Mouse (Mus musculus) midbrain, embryonic 11.5 days (tissue): ENCODE measurements around the gene Hmcn1. TPM values are rescaled to one million over a fixed set of nuclear protein-coding genes. Genes with fewer than 3 reads are reported as not detected.

Experiments used
- ATAC-seq: fragments of 200-750 bp; cut with Nextera tagmentation; 2 replicates; pipeline ENCODE4 v1.8.0; 2017; ENCODE audit warnings: moderate TSS enrichment, moderate library complexity; ENCODE audit not compliant: low FRiP score
- DNase-seq: peaks from one replicate; pipeline ENCODE4 v3.0.0; 2015; ENCODE audit warnings: low spot score; ENCODE audit errors: missing footprints
- H3K27ac ChIP-seq: fragments of 300-500 bp; sonication (generic); 2 replicates; pipeline ENCODE4 v1.5.1; 2014; ENCODE audit warnings: low read depth, low read length
- H3K27me3 ChIP-seq: fragments of 300-500 bp; sonication (generic); 2 replicates; pipeline ENCODE4 v1.6.1; 2014; ENCODE audit warnings: mild to moderate bottlenecking, low read length, moderate library complexity, mixed read lengths; ENCODE audit not compliant: control insufficient read depth, insufficient read depth
- H3K36me3 ChIP-seq: fragments of 300-500 bp; sonication (generic); 2 replicates; pipeline ENCODE4 v1.6.1; 2014; ENCODE audit warnings: mild to moderate bottlenecking, low read length, moderate library complexity, mixed read lengths; ENCODE audit not compliant: control insufficient read depth, insufficient read depth
- H3K4me1 ChIP-seq: fragments of 300-500 bp; sonication (generic); 2 replicates; pipeline ENCODE4 v1.6.1; 2014; ENCODE audit warnings: low read length; ENCODE audit not compliant: control insufficient read depth, insufficient read depth
- H3K4me2 ChIP-seq: fragments of 300-500 bp; sonication (generic); 2 replicates; pipeline ENCODE4 v1.6.1; 2014; ENCODE audit warnings: mild to moderate bottlenecking, moderate library complexity
- H3K4me3 ChIP-seq: fragments of 300-500 bp; sonication (generic); 2 replicates; pipeline ENCODE4 v1.5.1; 2014; ENCODE audit warnings: low read depth, low read length
- H3K9ac ChIP-seq: fragments of 300-500 bp; sonication (generic); 2 replicates; pipeline ENCODE4 v1.6.1; 2014; ENCODE audit warnings: low read length
- H3K9me3 ChIP-seq: fragments of 300-500 bp; sonication (generic); 2 replicates; pipeline ENCODE4 v1.6.1; 2016; ENCODE audit warnings: low read length; ENCODE audit not compliant: control insufficient read depth
- WGBS: fragments of 180-500 bp; shearing (Covaris S2); extraction: QIAGEN DNeasy Blood & Tissue Kit; methylation state at CpG from one replicate; pipeline ENCODE4 v1.1.7; 2014; 5-methylcytosine and 5-hydroxymethylcytosine counted together
- polyA plus RNA-seq: library from polyadenylated mRNA; unstranded; fragments of >200 nt; fragmentation: Nextera tagmentation; extraction: Ambion mirVana; gene quantifications from 2 replicates; pipeline ENCODE4 v1.2.1, GENCODE M21; 2014

Hmcn1 gene
- polyA plus RNA-seq, 1 experiment from 2014 or later, result 6.0 TPM

DNA sequence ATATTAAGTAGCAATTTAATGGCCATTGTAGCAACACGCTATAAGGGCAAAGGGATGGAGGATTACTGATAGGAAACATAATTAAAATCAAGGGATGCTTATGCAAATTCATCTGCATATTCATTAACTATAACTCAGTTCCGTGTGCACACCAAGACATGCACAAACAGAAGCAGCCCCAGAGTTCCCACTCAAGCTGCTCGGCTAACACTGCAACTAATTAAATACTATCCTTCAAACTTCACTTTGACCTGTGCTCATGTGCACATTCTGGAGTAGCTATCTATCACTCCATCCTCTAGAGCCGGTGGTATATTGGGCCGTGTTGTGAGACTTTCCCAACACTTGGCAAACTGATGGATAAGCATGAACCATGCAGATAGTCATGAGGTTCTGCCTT lies 119.2 kb downstream of the Hmcn1 start:
- Histone ChIP-seq H3K27me3 (no peaks in the 10 kb centered on the region), H3K9ac (no peak overlapping the region), H3K4me1 (no peaks in the 10 kb centered on the region), H3K9me3 (no peaks in the 10 kb centered on the region), H3K27ac (no peak overlapping the region), H3K4me3 (no peak overlapping the region), H3K36me3 (no peaks in the 10 kb centered on the region), H3K4me2 (no peak overlapping the region)
- ATAC-seq (no peak), DNase-seq (no peak)
- WGBS, result 86% methylated on average over 5 of the region's 5 CpGs

DNA sequence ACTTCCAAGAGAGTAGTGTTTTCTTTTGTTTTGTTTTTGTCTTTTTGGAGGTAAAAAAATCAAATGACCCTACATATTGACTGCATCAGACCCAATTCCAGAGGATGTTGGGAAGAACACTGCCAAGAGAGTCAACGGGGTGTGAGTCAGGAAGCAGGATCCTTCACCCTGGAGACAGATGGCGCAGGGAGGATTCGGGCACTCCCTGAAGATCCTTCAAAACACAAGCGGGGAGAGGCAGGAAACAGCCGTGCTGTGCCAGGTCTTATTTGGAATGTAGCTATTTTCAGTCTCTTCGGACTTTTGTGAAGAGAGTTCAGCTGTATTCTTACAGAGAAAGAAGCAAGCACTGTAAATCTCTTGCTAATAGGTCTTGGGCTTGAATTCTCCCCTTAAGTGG lies 120.0 kb downstream of the Hmcn1 start:
- no peak for ATAC-seq
- H3K4me1 ChIP-seq, result no peaks in the 10 kb centered on the region
- H3K9ac ChIP-seq, result no peak overlapping the region
- H3K36me3 ChIP-seq, result no peaks in the 10 kb centered on the region
- no peak overlapping the region for H3K4me2 ChIP-seq
- no peak overlapping the region for H3K4me3 ChIP-seq
- H3K9me3 ChIP-seq, result no peaks in the 10 kb centered on the region
- no peak overlapping the region for H3K27ac ChIP-seq
- WGBS, result 81% methylated on average over 6 of the region's 6 CpGs
- no peaks in the 10 kb centered on the region for H3K27me3 ChIP-seq
- no peak for DNase-seq

DNA sequence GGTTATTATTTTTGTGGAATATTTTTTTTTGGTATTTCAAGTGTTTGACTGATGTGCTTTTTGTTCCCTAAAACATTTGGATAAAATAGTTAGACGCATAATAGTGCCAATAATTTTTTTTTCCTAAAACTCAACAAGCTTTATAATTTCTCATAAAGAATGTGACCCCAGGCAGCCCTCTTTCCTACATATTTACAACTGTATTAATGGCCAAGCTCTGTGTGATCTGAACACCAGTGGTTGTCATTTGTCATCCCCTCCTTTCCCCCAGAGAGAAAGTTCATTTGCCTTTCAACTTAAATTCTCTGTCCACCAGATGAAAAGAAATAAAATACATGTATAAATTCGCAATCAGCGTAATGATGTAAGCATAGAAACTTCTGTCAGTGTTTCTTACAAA lies 121.1 kb downstream of the Hmcn1 start:
- Histone ChIP-seq H3K27me3 (no peaks in the 10 kb centered on the region), H3K36me3 (no peaks in the 10 kb centered on the region), H3K9me3 (no peaks in the 10 kb centered on the region), H3K27ac (no peak overlapping the region), H3K4me1 (no peaks in the 10 kb centered on the region), H3K9ac (no peak overlapping the region), H3K4me3 (no peak overlapping the region), H3K4me2 (no peak overlapping the region)
- DNase-seq (no peak), ATAC-seq (no peak)
- WGBS, result 92% methylated on average over 3 of the region's 3 CpGs

DNA sequence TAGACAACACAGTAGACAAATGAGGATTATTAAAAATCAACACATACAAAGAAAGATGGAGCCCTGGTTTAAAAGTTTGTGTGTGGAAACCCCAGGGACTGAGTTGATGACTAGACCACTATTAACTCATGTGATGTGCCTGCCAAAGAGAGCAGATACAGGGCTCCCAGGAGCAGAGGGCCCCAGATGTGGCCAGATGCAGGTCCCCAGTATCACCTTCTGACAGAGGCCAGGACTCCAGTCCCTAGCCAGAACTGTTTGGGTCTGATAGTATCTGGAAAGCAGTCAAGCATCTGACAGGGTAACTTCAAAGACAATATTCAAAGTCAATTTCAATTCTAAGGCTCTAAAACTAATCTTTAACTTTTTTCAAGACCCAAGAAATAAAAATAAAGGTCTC lies 124.0 kb downstream of the Hmcn1 start:
- no peaks in the 10 kb centered on the region for H3K9me3 ChIP-seq
- DNase-seq (no peak), ATAC-seq (no peak)
- H3K4me1 ChIP-seq, result no peaks in the 10 kb centered on the region
- H3K27ac ChIP-seq, result no peak overlapping the region
- H3K9ac ChIP-seq, result no peak overlapping the region
- H3K4me3 ChIP-seq, result no peak overlapping the region
- no peaks in the 10 kb centered on the region for H3K27me3 ChIP-seq
- no peak overlapping the region for H3K4me2 ChIP-seq
- H3K36me3 ChIP-seq, result no peaks in the 10 kb centered on the region

DNA sequence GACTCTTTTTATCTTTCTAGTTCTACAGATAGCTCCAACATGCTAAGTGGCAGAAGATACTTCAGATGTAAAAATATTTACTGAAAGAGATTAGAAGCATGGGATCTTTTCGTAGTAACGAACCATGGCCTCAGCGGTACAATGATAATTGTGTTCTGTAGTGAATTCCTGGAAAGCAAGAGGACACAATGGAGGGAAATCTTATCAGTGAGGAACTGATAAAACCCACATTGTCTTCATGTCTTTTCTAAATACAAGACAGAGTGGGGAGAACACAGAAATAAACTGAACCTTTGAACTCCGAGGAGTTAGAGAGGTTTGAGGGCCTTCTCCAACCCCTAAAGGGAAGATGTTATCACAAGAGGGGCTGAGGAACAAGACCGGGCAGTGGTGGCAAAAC lies 126.6 kb downstream of the Hmcn1 start:
- DNase-seq (no peak), ATAC-seq (no peak)
- no peak overlapping the region for H3K4me3 ChIP-seq
- H3K9me3 ChIP-seq, result no peaks in the 10 kb centered on the region
- H3K9ac ChIP-seq, result no peak overlapping the region
- H3K36me3 ChIP-seq, result no peaks in the 10 kb centered on the region
- 80% methylated on average over 5 of the region's 5 CpGs for whole genome bisulfite sequencing
- no peaks in the 10 kb centered on the region for H3K4me1 ChIP-seq
- H3K4me2 ChIP-seq, result no peak overlapping the region
- H3K27me3 ChIP-seq, result no peaks in the 10 kb centered on the region
- H3K27ac ChIP-seq, result no peak overlapping the region

DNA sequence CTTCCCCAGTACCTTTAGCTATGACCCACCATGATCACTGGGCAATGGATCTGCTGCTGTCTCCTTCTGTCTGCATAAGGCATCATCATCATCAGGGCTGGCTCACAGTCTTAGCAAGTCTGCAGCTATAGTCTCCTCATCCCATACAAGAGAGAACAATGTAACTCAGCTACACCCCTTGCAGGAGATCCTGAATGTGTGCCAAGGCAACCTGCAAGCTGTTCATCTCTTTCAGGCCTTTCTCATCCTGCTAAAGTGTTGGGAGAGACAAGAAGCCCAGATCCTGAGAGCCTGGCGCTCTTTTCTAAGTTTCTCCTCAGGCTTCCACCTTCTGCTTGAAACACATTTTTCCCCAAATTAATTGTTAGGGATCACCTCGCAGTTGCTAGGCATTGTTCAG lies 135.5 kb downstream of the Hmcn1 start:
- no peaks in the 10 kb centered on the region for H3K36me3 ChIP-seq
- H3K9ac ChIP-seq, result no peak overlapping the region
- DNase-seq (peak; percentile 79), ATAC-seq (no peak)
- no peak overlapping the region for H3K27ac ChIP-seq
- no peaks in the 10 kb centered on the region for H3K9me3 ChIP-seq
- no peak overlapping the region for H3K4me2 ChIP-seq
- no peak overlapping the region for H3K4me3 ChIP-seq
- no peaks in the 10 kb centered on the region for H3K4me1 ChIP-seq
- WGBS, result 69% methylated on average over 2 of the region's 2 CpGs
- no peaks in the 10 kb centered on the region for H3K27me3 ChIP-seq

DNA sequence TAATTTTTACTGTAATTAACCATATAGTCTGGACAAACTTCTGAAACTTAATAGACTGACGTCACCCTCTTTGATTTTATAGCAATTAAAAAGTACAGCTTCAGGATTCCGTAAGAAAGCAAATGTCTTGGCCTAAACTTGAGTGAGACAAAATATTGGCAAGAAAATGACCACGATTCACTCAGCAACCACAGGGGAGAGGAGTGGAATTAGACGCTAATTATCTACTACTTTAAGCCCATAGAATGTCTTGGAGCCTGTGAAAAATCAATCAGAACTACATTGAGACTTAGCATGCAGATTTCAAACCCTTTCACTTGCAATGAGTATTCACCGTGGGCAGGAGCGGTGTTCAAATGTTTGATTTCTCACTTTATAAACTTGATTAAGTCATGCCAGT lies 159.8 kb downstream of the Hmcn1 start:
- no peak for DNase-seq
- Histone ChIP-seq H3K27ac (no peak overlapping the region), H3K4me3 (no peak overlapping the region), H3K4me1 (no peaks in the 10 kb centered on the region), H3K9me3 (no peaks in the 10 kb centered on the region), H3K9ac (no peak overlapping the region), H3K36me3 (no peaks in the 10 kb centered on the region), H3K4me2 (no peak overlapping the region), H3K27me3 (no peaks in the 10 kb centered on the region)
- 86% methylated on average over 6 of the region's 6 CpGs for WGBS
- no peak for ATAC-seq

DNA sequence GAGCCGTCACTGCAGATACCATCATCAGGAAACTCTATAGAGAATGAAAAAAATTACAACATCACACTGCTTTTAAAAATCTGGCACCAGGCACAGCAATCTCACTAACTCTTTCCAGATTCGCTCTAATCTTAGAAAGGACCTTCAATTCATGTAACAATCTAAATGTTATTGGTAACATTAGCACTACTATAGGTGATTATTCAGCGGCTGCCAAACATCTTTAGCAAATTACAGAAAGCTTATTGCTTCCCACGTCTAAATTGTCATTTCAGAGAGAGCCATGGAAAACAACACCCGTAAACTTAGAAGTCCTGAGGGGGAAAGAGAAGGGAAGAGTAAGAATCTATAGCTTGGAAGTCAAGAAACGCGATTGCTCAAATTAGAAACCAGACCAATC lies 163.4 kb downstream of the Hmcn1 start:
- H3K9ac ChIP-seq, result no peak overlapping the region
- H3K27me3 ChIP-seq, result no peaks in the 10 kb centered on the region
- H3K4me1 ChIP-seq, result no peaks in the 10 kb centered on the region
- H3K27ac ChIP-seq, result no peak overlapping the region
- ATAC-seq (no peak), DNase-seq (no peak)
- no peak overlapping the region for H3K4me3 ChIP-seq
- no peaks in the 10 kb centered on the region for H3K36me3 ChIP-seq
- no peak overlapping the region for H3K4me2 ChIP-seq
- WGBS, result 83% methylated on average over 7 of the region's 7 CpGs
- H3K9me3 ChIP-seq, result no peaks in the 10 kb centered on the region

DNA sequence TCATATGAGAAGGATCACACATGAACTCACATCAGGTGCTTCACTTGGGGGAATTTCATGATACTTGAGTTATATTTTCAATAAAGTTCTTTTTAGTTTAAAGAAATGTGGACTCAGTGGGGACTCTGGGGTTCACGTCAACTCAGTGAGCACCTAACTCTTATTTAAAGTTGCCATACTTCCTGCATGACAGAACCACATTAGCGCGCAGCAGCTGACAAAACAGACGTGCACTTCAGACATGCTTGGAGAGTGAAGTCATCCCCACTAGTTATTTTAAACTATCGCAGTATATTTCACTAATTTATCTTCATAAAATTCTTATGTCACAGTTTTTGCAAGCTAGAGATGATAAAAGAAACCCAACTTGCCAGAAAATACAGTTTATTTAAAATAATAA lies 166.1 kb downstream of the Hmcn1 start:
- H3K27me3 ChIP-seq, result no peaks in the 10 kb centered on the region
- no peaks in the 10 kb centered on the region for H3K4me1 ChIP-seq
- no peak for DNase-seq
- 85% methylated on average over 5 of the region's 5 CpGs for WGBS
- H3K9ac ChIP-seq, result no peak overlapping the region
- no peak overlapping the region for H3K4me2 ChIP-seq
- H3K9me3 ChIP-seq, result no peaks in the 10 kb centered on the region
- ATAC-seq, result no peak
- no peaks in the 10 kb centered on the region for H3K36me3 ChIP-seq
- no peak overlapping the region for H3K4me3 ChIP-seq
- H3K27ac ChIP-seq, result no peak overlapping the region

DNA sequence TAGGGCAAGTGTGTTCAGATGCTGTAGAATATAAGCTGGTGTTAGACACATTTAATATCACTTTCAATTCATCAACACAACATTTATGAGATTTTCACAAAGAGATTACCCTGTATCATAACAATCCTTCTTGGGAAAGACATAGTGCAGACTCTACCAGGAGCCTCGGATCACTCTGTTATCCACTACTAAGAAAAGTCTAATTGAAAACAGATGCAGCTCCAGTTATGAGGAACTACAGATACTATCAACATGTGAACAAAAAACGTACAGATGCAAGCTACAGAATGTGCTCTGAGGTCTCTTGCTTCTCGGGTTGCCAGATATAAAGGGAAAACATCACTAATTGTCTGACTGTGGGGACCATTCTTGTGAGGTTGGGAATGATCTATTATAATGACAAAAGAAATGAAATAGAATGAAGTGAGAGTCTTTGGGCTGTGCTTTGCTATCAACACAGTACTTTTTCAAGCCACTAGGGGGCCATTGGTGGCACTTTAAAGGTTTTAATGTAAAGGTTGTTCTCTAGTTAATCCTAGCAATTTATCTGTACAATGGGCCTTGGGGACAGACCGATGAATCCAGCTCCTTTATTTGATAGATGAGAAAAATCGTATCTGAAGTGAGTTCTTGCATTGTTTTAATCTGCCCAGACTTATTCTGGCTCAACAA lies 168.8 kb downstream of the Hmcn1 start:
- Histone ChIP-seq H3K27me3 (no peaks in the 10 kb centered on the region), H3K4me2 (no peak overlapping the region), H3K9me3 (no peaks in the 10 kb centered on the region), H3K27ac (no peak overlapping the region), H3K9ac (no peak overlapping the region), H3K4me1 (no peaks in the 10 kb centered on the region), H3K36me3 (no peaks in the 10 kb centered on the region), H3K4me3 (no peak overlapping the region)
- 74% methylated on average over 5 of the region's 5 CpGs for WGBS
- DNase-seq (no peak), ATAC-seq (no peak)
